Mouse (Mus musculus): ENCODE measurements around the gene Ifna13. TPM values are rescaled to one million over a fixed set of nuclear protein-coding genes. Genes with fewer than 3 reads are reported as not detected.

Gene Ifna13
- polyA plus RNA-seq (2012; rRNA removed), result not detected in 2 replicates

- no peak for DNase-seq (ENCODE audit: extremely low spot score in 1 of 2, low spot score in 1 of 2)
These were observed at the start of gene Ifna13 for GRCm38 (mm10) chr4:88644359-88644758. TSS of gene Ifna13 (minus strand) at chr4:88644459.

- DNase-seq (ENCODE audit: extremely low spot score in 1 of 2, low spot score in 1 of 2), result no peak
These were observed 49.1 kb upstream of the Ifna13 start for GRCm38 (mm10) chr4:88693392-88693791.

- DNase-seq (ENCODE audit: extremely low spot score in 1 of 2, low spot score in 1 of 2), result no peak
These were observed 48.3 kb upstream of the Ifna13 start for GRCm38 (mm10) chr4:88692537-88692936.

GRCm38 (mm10) chr4:88691259-88691658 is 47.0 kb upstream of the Ifna13 start, which contains the start of gene Ifnab:
TSS of gene Ifnab (minus strand) at chr4:88691359.
- DNase-seq (ENCODE audit: extremely low spot score in 1 of 2, low spot score in 1 of 2), result no peak

GRCm38 (mm10) chr4:88683812-88684211 is 39.6 kb upstream of the Ifna13 start, which contains the start of gene Ifna2:
TSS of gene Ifna2 (minus strand) at chr4:88683912.
- DNase-seq (ENCODE audit: extremely low spot score in 1 of 2, low spot score in 1 of 2), result no peak

- DNase-seq (ENCODE audit: extremely low spot score in 1 of 2, low spot score in 1 of 2), result no peak
These were observed 37.1 kb upstream of the Ifna13 start for GRCm38 (mm10) chr4:88681353-88681752.

GRCm38 (mm10) chr4:88680362-88680761 is 36.1 kb upstream of the Ifna13 start:
- peak in 1 of 2 experiments; percentile 52 for DNase-seq (ENCODE audit: extremely low spot score in 1 of 2, low spot score in 1 of 2)

- DNase-seq (ENCODE audit: extremely low spot score in 1 of 2, low spot score in 1 of 2), result no peak
These were observed 32.6 kb upstream of the Ifna13 start, which contains the start of gene Ifna16 for GRCm38 (mm10) chr4:88676824-88677223. TSS of gene Ifna16 (minus strand) at chr4:88676924.

- no peak for DNase-seq (ENCODE audit: extremely low spot score in 1 of 2, low spot score in 1 of 2)
These were observed 11.2 kb upstream of the Ifna13 start for GRCm38 (mm10) chr4:88655461-88655860.

GRCm38 (mm10) chr4:88653644-88654043 is 9.4 kb upstream of the Ifna13 start:
- no peak for DNase-seq (ENCODE audit: extremely low spot score in 1 of 2, low spot score in 1 of 2)

GRCm38 (mm10) chr4:88642526-88642925 is 1.7 kb downstream of the Ifna13 start:
- no peak for DNase-seq (ENCODE audit: extremely low spot score in 1 of 2, low spot score in 1 of 2)

- peak; percentile 22 to 93 for DNase-seq (ENCODE audit: extremely low spot score in 1 of 2, low spot score in 1 of 2)
These were observed 3.0 kb downstream of the Ifna13 start for GRCm38 (mm10) chr4:88641077-88641831.

GRCm38 (mm10) chr4:88640704-88641076 is 3.6 kb downstream of the Ifna13 start:
- DNase-seq (ENCODE audit: extremely low spot score in 1 of 2, low spot score in 1 of 2), result no peak

GRCm38 (mm10) chr4:88634311-88634710 is 9.9 kb downstream of the Ifna13 start, which contains the start of gene C87499:
TSS of gene C87499 (minus strand) at chr4:88634411.
- no peak for DNase-seq (ENCODE audit: extremely low spot score in 1 of 2, low spot score in 1 of 2)

GRCm38 (mm10) chr4:88603276-88603675 is 41.0 kb downstream of the Ifna13 start, which contains the start of gene Ifna12:
TSS of gene Ifna12 (minus strand) at chr4:88603376.
- DNase-seq (ENCODE audit: extremely low spot score in 1 of 2, low spot score in 1 of 2), result no peak

Other genes starting within 250 kb of the Ifna13 start
- gene Hacd4, start 205.5 kb downstream of the Ifna13 start, polyA plus RNA-seq (2012; rRNA removed), result 1.2 and 1.8 TPM in 2 replicates
- not detected in 2 replicates for gene Ifnb1, start 121.7 kb downstream of the Ifna13 start, polyA plus RNA-seq (2012; rRNA removed)
- not detected in 2 replicates for gene Ifna15, start 86.2 kb downstream of the Ifna13 start, polyA plus RNA-seq (2012; rRNA removed)
- not detected in 2 replicates for gene Ifna14, start 72.7 kb downstream of the Ifna13 start, polyA plus RNA-seq (2012; rRNA removed)
- gene Ifna9, start 52.1 kb downstream of the Ifna13 start, polyA plus RNA-seq (2012; rRNA removed), result not detected in 2 replicates
- gene Ifna12, start 41.1 kb downstream of the Ifna13 start, polyA plus RNA-seq (2012; rRNA removed), result not detected in 2 replicates
- gene C87499, start 10.0 kb downstream of the Ifna13 start, polyA plus RNA-seq (2012; rRNA removed), result not detected in 2 replicates
- gene Ifna16, start 32.5 kb upstream of the Ifna13 start, polyA plus RNA-seq (2012; rRNA removed), result not detected in 2 replicates
- gene Ifna2, start 39.5 kb upstream of the Ifna13 start, polyA plus RNA-seq (2012; rRNA removed), result not detected in 2 replicates
- not detected in 2 replicates for gene Ifnab, start 46.9 kb upstream of the Ifna13 start, polyA plus RNA-seq (2012; rRNA removed)
- gene Gm26566, start 77.3 kb upstream of the Ifna13 start, polyA plus RNA-seq (2012; rRNA removed), result 0.80 and 1.0 TPM in 2 replicates
- gene Klhl9, start 78.0 kb upstream of the Ifna13 start, polyA plus RNA-seq (2012; rRNA removed), result 43.0 and 47.0 TPM in 2 replicates
- gene Gm13271, start 110.4 kb upstream of the Ifna13 start, polyA plus RNA-seq (2012; rRNA removed), result not detected in 2 replicates
- gene Gm13283, start 115.7 kb upstream of the Ifna13 start, polyA plus RNA-seq (2012; rRNA removed), result not detected in 2 replicates
- gene Gm13290, start 129.4 kb upstream of the Ifna13 start, polyA plus RNA-seq (2012; rRNA removed), result not detected in 2 replicates
- gene Gm13289, start 132.5 kb upstream of the Ifna13 start, polyA plus RNA-seq (2012; rRNA removed), result not detected in 2 replicates
- gene Gm13272, start 135.4 kb upstream of the Ifna13 start, polyA plus RNA-seq (2012; rRNA removed), result not detected in 2 replicates
- gene Ifnz, start 137.7 kb upstream of the Ifna13 start, polyA plus RNA-seq (2012; rRNA removed), result not detected in 2 replicates
- gene Gm13276, start 141.2 kb upstream of the Ifna13 start, polyA plus RNA-seq (2012; rRNA removed), result not detected in 2 replicates
- not detected in 2 replicates for gene Gm13277, start 144.2 kb upstream of the Ifna13 start, polyA plus RNA-seq (2012; rRNA removed)
- gene Gm13278, start 147.1 kb upstream of the Ifna13 start, polyA plus RNA-seq (2012; rRNA removed), result not detected in 2 replicates
- gene Gm13275, start 150.0 kb upstream of the Ifna13 start, polyA plus RNA-seq (2012; rRNA removed), result not detected in 2 replicates
- gene Gm13279, start 152.9 kb upstream of the Ifna13 start, polyA plus RNA-seq (2012; rRNA removed), result not detected in 2 replicates
- not detected in 2 replicates for gene Gm13285, start 155.2 kb upstream of the Ifna13 start, polyA plus RNA-seq (2012; rRNA removed)
- gene Gm13287, start 158.8 kb upstream of the Ifna13 start, polyA plus RNA-seq (2012; rRNA removed), result not detected in 2 replicates
- not detected in 2 replicates for gene Gm13288, start 161.1 kb upstream of the Ifna13 start, polyA plus RNA-seq (2012; rRNA removed)
- not detected in 2 replicates for gene Ifna7, start 171.8 kb upstream of the Ifna13 start, polyA plus RNA-seq (2012; rRNA removed)
- gene Ifna11, start 175.5 kb upstream of the Ifna13 start, polyA plus RNA-seq (2012; rRNA removed), result not detected in 2 replicates
- gene Ifna6, start 183.0 kb upstream of the Ifna13 start, polyA plus RNA-seq (2012; rRNA removed), result not detected in 2 replicates
- not detected in 2 replicates for gene Ifna5, start 191.1 kb upstream of the Ifna13 start, polyA plus RNA-seq (2012; rRNA removed)
- not detected in 2 replicates for gene Ifna4, start 197.4 kb upstream of the Ifna13 start, polyA plus RNA-seq (2012; rRNA removed)
- not detected in 2 replicates for gene Ifna1, start 205.6 kb upstream of the Ifna13 start, polyA plus RNA-seq (2012; rRNA removed)
- gene Ifne, start 235.7 kb upstream of the Ifna13 start, polyA plus RNA-seq (2012; rRNA removed), result not detected in 2 replicates

All from frontal cortex, adult 2 months (tissue).